Mouse (Mus musculus): ENCODE data around the gene Xk.
"Not testable (repeated sequence)": the region's sequence is repeated elsewhere in the genome, so short reads cannot be mapped to it uniquely, and the experiment has no call there.

The Xk gene

GRCm38 (mm10) chrX:9316457-9316856 lies 43.9 kb downstream of the Xk start:
- not testable (repeated sequence) for DNase-seq (ENCODE audit: low read depth, low spot score)

GRCm38 (mm10) chrX:9327954-9328353 lies 55.4 kb downstream of the Xk start:
- not testable (repeated sequence) for DNase-seq (ENCODE audit: low read depth, low spot score)

- not testable (repeated sequence) for DNase-seq (ENCODE audit: low read depth, low spot score)
These were observed 59.9 kb downstream of the Xk start for GRCm38 (mm10) chrX:9332366-9332962.

- DNase-seq (ENCODE audit: low read depth, low spot score): not testable (repeated sequence)
These were observed 60.5 kb downstream of the Xk start for GRCm38 (mm10) chrX:9333035-9333434.

GRCm38 (mm10) chrX:9334996-9335395 lies 62.4 kb downstream of the Xk start:
- not testable (repeated sequence) for DNase-seq (ENCODE audit: low read depth, low spot score)

GRCm38 (mm10) chrX:9350327-9350726 lies 77.8 kb downstream of the Xk start, which contains the start of gene H2al1k:
TSS of gene H2al1k (plus strand) at chrX:9350627.
- not testable (repeated sequence) for DNase-seq (ENCODE audit: low read depth, low spot score)
